Mouse (Mus musculus): ENCODE measurements around the gene Mettl8.

The Mettl8 gene

DNA sequence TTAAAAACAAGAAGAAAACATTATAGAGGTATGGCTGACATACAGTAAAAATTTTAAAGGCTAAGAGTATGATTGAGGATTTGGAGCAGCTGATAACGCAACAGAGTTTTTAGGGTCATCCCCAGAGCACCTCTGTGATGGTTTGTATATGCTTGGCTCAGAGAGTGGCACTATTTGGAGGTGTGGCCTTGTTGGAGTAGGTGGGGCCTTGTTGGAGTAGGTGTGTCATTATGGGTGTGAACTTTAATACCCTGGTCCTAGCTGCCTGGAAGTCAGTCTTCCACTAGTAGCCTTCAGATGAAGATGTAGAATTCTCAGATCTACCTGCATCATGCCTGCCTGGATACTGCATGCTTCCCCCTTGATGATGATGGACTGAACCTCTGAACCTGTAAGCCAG is 131.3 kb downstream of the Mettl8 start:
- no peak for DNase-seq

DNA sequence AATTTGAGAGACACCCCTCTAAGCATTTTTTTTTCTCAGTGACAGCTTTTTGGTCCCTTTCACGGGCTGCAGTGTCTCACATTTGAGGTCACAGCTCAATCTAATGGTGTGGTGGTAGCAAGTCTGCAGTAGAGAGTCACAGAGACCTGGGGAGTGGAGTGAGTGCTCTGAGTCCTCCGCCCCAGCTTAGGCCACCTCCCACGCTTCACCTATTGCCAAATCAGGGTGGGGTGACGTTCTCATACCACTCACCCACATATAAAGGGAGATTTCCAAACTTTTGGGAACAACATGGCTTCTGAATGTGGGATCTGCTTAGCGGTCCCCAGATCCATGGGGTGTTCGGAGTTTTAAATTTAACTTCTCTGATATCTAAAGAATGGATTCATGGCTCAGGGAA is 132.6 kb downstream of the Mettl8 start:
- no peak for DNase-seq

DNA sequence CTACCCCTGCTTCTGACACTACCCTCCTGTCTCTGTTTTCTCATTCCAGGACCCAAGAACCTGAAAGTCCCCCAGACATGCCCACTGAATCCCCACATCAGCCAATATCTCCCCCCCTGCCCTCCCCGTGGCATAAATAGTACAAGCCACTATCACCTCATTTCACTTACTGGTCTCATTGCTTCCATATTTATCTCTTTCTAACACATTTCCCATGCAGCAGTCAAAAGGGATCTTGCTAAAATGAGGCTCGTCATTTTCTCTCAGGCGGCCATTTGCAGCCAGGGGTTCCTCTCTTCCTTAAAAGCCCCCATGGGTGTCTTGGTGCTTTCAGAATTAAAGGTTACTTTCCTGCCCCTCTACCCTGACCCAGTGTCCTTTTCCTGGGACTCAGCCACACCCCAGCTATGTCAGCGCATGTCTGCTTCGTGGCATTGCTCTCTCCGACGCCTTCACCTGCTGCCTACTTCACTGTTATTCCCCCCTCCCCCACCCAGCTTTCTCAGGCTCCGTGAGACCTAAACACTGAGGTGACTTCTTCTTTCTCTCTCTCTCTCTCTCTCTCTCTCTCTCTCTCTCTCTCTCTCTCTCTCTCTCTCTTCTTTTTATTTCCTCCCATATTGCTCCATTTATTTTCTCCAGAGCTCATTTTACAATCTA is 134.3 kb downstream of the Mettl8 start:
- no peak for DNase-seq

DNA sequence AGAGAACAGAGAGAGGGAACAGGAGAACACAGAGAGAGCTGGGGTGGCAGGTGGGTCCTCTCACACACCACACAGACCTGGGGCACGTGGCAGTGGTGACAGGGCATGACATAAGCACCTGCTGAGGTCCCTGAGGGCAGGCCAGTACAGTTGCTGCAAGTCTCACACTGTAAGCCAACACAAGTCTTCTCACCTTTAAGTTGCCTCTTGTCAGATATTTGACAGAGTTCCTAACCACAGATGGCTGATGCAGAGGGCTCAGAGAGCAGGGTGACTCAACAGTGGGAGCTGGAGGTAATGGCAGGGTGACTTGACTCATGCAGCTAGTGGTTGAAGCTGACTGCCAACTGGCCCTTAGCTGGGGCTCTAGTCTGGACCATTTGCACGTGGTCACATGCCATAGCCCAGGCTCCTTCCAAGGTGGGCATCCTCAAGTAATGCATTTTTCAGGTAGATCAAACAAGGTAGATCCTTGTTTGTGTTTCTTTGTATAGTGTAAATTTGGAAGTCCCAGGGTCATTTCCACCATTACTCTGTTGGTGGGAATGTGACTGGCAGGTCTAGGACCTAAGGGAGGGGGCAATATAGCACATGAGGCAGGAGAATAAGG is 135.4 kb downstream of the Mettl8 start:
- no peak for DNase-seq

DNA sequence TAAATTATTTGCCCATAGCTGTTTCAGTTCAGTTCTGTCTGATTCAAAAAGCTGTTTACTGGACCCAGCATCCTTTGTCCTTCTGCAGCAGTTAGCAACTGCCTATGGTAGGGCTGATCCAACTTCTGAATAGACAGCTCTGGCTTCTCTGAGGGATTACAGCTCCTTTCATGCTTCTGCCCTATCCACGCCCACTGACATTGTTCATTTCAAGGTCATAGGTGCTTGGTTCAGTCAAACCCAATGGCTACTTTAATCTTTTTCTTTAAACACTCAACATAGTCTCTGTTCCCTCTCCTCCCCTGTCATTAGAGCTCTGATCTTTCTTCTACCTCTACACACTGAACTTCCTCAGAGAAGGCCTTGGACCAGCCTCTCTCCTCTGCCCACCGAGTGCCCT is 136.9 kb downstream of the Mettl8 start:
- no peak for DNase-seq
